Mouse (Mus musculus) megakaryocyte, embryonic 14.5 days (primary cell): Measurements from ENCODE around the gene Kmt5c. TPM values are rescaled to one million over a fixed set of nuclear protein-coding genes. Genes with fewer than 3 reads are reported as not detected.

Source experiments
- H3K27me3 ChIP-seq: replicated peaks from 2 replicates; pipeline ENCODE3; 2012; ENCODE audit warnings: inconsistent platforms
- H3K36me3 ChIP-seq: replicated peaks from 2 replicates; pipeline ENCODE3; 2012; ENCODE audit warnings: low read length, inconsistent platforms, mixed read lengths
- H3K4me1 ChIP-seq: 2 replicates; pipeline ENCODE4 v1.6.1; 2012; ENCODE audit warnings: inconsistent platforms
- H3K4me3 ChIP-seq: replicated peaks from 2 replicates; pipeline ENCODE3; 2012; ENCODE audit warnings: moderate library complexity, mild to moderate bottlenecking, inconsistent platforms
- H3K9me3 ChIP-seq: 2 replicates; pipeline ENCODE4 v1.6.1; 2012; ENCODE audit warnings: inconsistent platforms
- FLI1 ChIP-seq: IDR thresholded peaks from 2 replicates; pipeline ENCODE4 v1.6.1; 2012; ENCODE audit warnings: low read length, inconsistent platforms, mixed read lengths
- GATA1 ChIP-seq: IDR thresholded peaks from 3 replicates; pipeline ENCODE4 v1.6.1; 2012; ENCODE audit warnings: mixed read lengths, low read length, inconsistent platforms, borderline replicate concordance
- polyA plus RNA-seq: library from polyadenylated mRNA; stranded (reverse); fragments of >175 nt; gene quantifications from 2 replicates; pipeline ENCODE4 v1.2.3, GENCODE M21; 2012; ENCODE audit warnings: low replicate concordance; ENCODE audit not compliant: insufficient read depth

Kmt5c gene
- polyA plus RNA-seq, 1 experiment: 241 TPM

- peaks cover 16% of the 10 kb centered on the region for H3K27me3 ChIP-seq
- H3K36me3 ChIP-seq: no peaks in the 10 kb centered on the region
- peak overlapping the region; percentile 25 for H3K4me3 ChIP-seq
- peaks cover 12% of the 10 kb centered on the region for H3K4me1 ChIP-seq
- TF ChIP-seq GATA1 (no peak), FLI1 (no peak)
- no peaks in the 10 kb centered on the region for H3K9me3 ChIP-seq
Observed at GRCm38 (mm10) chr7:4764946-4765710, 25.2 kb downstream of the Kmt5c start.

GRCm38 (mm10) chr7:4771202-4771601 is 31.3 kb downstream of the Kmt5c start, which contains the start of gene Fam71e2:
TSS of gene Fam71e2 (minus strand) at chr7:4771302.
- Histone ChIP-seq H3K4me1 (peaks cover 4% of the 10 kb centered on the region; the same call in 1 of the 2 replicates), H3K4me3 (peak within 1 kb of the TSS; percentile 2), H3K9me3 (peaks cover 14% of the 10 kb centered on the region), H3K36me3 (no peaks in the 10 kb centered on the region), H3K27me3 (peaks cover 29% of the 10 kb centered on the region)
- TF ChIP-seq GATA1 (no peak), FLI1 (no peak)

GRCm38 (mm10) chr7:4776131-4776530 is 36.2 kb downstream of the Kmt5c start:
- TF ChIP-seq GATA1 (no peak), FLI1 (no peak)
- H3K4me1 ChIP-seq: peaks cover 53% of the 10 kb centered on the region
- no peak overlapping the region for H3K4me3 ChIP-seq
- peaks cover 17% of the 10 kb centered on the region for H3K9me3 ChIP-seq
- H3K27me3 ChIP-seq: peaks cover 42% of the 10 kb centered on the region
- H3K36me3 ChIP-seq: no peaks in the 10 kb centered on the region

GRCm38 (mm10) chr7:4776861-4777830 is 37.2 kb downstream of the Kmt5c start:
- Histone ChIP-seq H3K4me3 (peak overlapping the region; percentile 90), H3K36me3 (no peaks in the 10 kb centered on the region), H3K4me1 (peaks cover 63% of the 10 kb centered on the region), H3K9me3 (peaks cover 17% of the 10 kb centered on the region), H3K27me3 (peaks cover 41% of the 10 kb centered on the region)
- TF ChIP-seq FLI1: no peak
- no peak for TF ChIP-seq GATA1

GRCm38 (mm10) chr7:4777851-4778637 is 38.1 kb downstream of the Kmt5c start:
- Histone ChIP-seq H3K4me1 (peaks cover 72% of the 10 kb centered on the region), H3K4me3 (no peak overlapping the region), H3K36me3 (no peaks in the 10 kb centered on the region), H3K27me3 (peaks cover 41% of the 10 kb centered on the region), H3K9me3 (peaks cover 13% of the 10 kb centered on the region)
- TF ChIP-seq GATA1: no peak
- TF ChIP-seq FLI1: no peak

- H3K4me1 ChIP-seq: peaks cover 91% of the 10 kb centered on the region
- peak overlapping the region; percentile 40 for H3K4me3 ChIP-seq
- no peaks in the 10 kb centered on the region for H3K36me3 ChIP-seq
- TF ChIP-seq FLI1: no peak
- TF ChIP-seq GATA1: no peak
- peaks cover 10% of the 10 kb centered on the region for H3K9me3 ChIP-seq
- peaks cover 34% of the 10 kb centered on the region for H3K27me3 ChIP-seq
Observed at GRCm38 (mm10) chr7:4779921-4780320, 40.0 kb downstream of the Kmt5c start.

GRCm38 (mm10) chr7:4782130-4782529 is 42.2 kb downstream of the Kmt5c start:
- H3K36me3 ChIP-seq: peaks cover 3% of the 10 kb centered on the region
- peaks cover 13% of the 10 kb centered on the region for H3K27me3 ChIP-seq
- H3K4me3 ChIP-seq: no peak overlapping the region
- peaks cover 98% of the 10 kb centered on the region for H3K4me1 ChIP-seq
- no peaks in the 10 kb centered on the region for H3K9me3 ChIP-seq
- TF ChIP-seq GATA1 (no peak), FLI1 (no peak)

GRCm38 (mm10) chr7:4782759-4783158 is 42.8 kb downstream of the Kmt5c start, which contains the start of the genes Il11 and Tmem190:
TSS of gene Il11 (minus strand) at chr7:4782859.
TSS of gene Tmem190 (plus strand) at chr7:4782937.
- peaks cover 7% of the 10 kb centered on the region for H3K27me3 ChIP-seq

More at GRCm38 (mm10) chr7:4782759-4783158, 42.8 kb downstream of the Kmt5c start, which contains the start of the genes Il11 and Tmem190:
- H3K4me1 ChIP-seq: peaks cover 98% of the 10 kb centered on the region
- H3K36me3 ChIP-seq: peaks cover 3% of the 10 kb centered on the region
- TF ChIP-seq FLI1: no peak
- no peak for TF ChIP-seq GATA1
- H3K9me3 ChIP-seq: no peaks in the 10 kb centered on the region
- H3K4me3 ChIP-seq: peak within 1 kb of the TSS; percentile 79
